20 mouse cellular contexts compared by ENCODE assay signal in the genomic region with DNA sequence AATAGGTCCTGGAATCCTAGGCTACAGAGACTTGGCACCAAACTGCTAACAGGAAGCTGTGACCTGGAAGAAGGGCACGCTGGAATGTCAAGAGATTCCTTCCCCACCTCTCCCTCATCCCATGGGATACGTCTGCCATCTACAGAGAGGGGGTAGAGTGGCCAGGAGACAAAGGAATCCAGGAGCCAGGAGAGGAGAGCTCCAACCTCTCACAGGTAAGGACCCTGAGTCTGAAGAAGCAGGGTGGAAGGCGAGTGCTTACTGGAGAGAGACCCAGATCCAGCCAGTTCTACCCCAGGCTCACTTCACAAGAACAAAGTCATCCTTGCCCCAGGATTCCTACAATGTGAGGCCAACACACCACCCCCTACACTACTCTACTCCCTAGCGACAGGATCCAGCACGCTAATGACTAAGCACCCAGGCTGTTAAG. TPM values are rescaled to one million over a fixed set of nuclear protein-coding genes. Genes with fewer than 3 reads are reported as not detected.
DNase-seq lines count a peak whose midpoint lies in the region; ATAC-seq and TF ChIP-seq lines count a peak whose summit lies in the region.
"Had no signal": no experiment of that assay in that cellular context is flagged by ENCODE, and none has a peak within 500 bp of the region (broad histone marks: within the 10 kb centered on the region; RNA-seq: fewer than 3 reads in every experiment).

No protein-coding gene starts in this region.

- no peaks in the 10 kb centered on the region for H3K36me3 ChIP-seq in heart, embryonic 10.5 days
- H3K36me3 ChIP-seq in kidney, embryonic 15.5 days = no peaks in the 10 kb centered on the region
- no peaks in the 10 kb centered on the region for H3K36me3 ChIP-seq in neural tube, embryonic 14.5 days (ENCODE audit: control insufficient read depth, insufficient read depth, low read length)
- H3K36me3 ChIP-seq in neural tube, embryonic 15.5 days = no peaks in the 10 kb centered on the region
- H3K36me3 ChIP-seq in stomach, postnatal 0 days (ENCODE audit: control insufficient read depth, insufficient read depth, low read length) = no peaks in the 10 kb centered on the region
- H3K36me3 ChIP-seq in midbrain, postnatal 0 days (ENCODE audit: insufficient read depth, low read length) = no peaks in the 10 kb centered on the region
- H3K36me3 ChIP-seq: forebrain, embryonic 10.5 days; limb, embryonic 12.5 days; liver, embryonic 13.5 days; midbrain, embryonic 10.5 days; neural tube, embryonic 13.5 days had no signal

- TF ChIP-seq CTCF in stomach, postnatal 0 days (IDR thresholded peaks at IDR 0.05; ENCODE audit: low read depth) = no peak
- TF ChIP-seq CTCF in midbrain, postnatal 0 days (IDR thresholded peaks at IDR 0.05) = no peak

- no peak for DNase-seq in heart, embryonic 10.5 days (ENCODE audit: low spot score)
- no peak for DNase-seq in heart, postnatal 10 days
- no peak for DNase-seq in kidney, adult 11 months
- DNase-seq in stomach, postnatal 0 days (ENCODE audit: low spot score) = no peak
- DNase-seq in midbrain, postnatal 0 days (ENCODE audit: low spot score) = no peak
- DNase-seq: adrenal gland, postnatal 14 days; cerebellum, postnatal 14 days; forebrain, postnatal 0 days; liver, embryonic 13.5 days had no signal

- H3K9ac ChIP-seq in kidney, embryonic 15.5 days = no peak overlapping the region
- H3K9ac ChIP-seq in neural tube, embryonic 14.5 days (replicated peaks; ENCODE audit: low read depth, low read length) = no peak overlapping the region
- no peak overlapping the region for H3K9ac ChIP-seq in neural tube, embryonic 15.5 days (replicated peaks)
- no peak overlapping the region for H3K9ac ChIP-seq in stomach, postnatal 0 days (ENCODE audit: low read length)
- H3K9ac ChIP-seq in midbrain, postnatal 0 days (replicated peaks; ENCODE audit: low read length, poor library complexity, severe bottlenecking) = no peak overlapping the region
- H3K9ac ChIP-seq: forebrain, postnatal 0 days; limb, embryonic 12.5 days; liver, embryonic 13.5 days; neural tube, embryonic 13.5 days had no signal

- H3K4me3 ChIP-seq in heart, embryonic 10.5 days = no peak overlapping the region
- H3K4me3 ChIP-seq in kidney, embryonic 15.5 days (replicated peaks) = no peak overlapping the region
- H3K4me3 ChIP-seq in neural tube, embryonic 14.5 days (ENCODE audit: low read depth, low read length) = no peak overlapping the region
- no peak overlapping the region for H3K4me3 ChIP-seq in neural tube, embryonic 15.5 days (replicated peaks)
- no peak overlapping the region for H3K4me3 ChIP-seq in stomach, postnatal 0 days (ENCODE audit: low read depth, low read length)
- H3K4me3 ChIP-seq in midbrain, postnatal 0 days (ENCODE audit: low read depth, low read length) = no peak overlapping the region
- H3K4me3 ChIP-seq: forebrain, embryonic 10.5 days; limb, embryonic 12.5 days; liver, embryonic 13.5 days; midbrain, embryonic 10.5 days; neural tube, embryonic 13.5 days had no signal

- H3K4me2 ChIP-seq in kidney, embryonic 15.5 days = no peak overlapping the region
- H3K4me2 ChIP-seq in neural tube, embryonic 14.5 days (ENCODE audit: low read depth, low read length) = no peak overlapping the region
- H3K4me2 ChIP-seq in neural tube, embryonic 15.5 days = no peak overlapping the region
- H3K4me2 ChIP-seq in stomach, postnatal 0 days (replicated peaks; ENCODE audit: low read depth) = no peak overlapping the region
- H3K4me2 ChIP-seq in midbrain, postnatal 0 days (ENCODE audit: low read depth, low read length, poor library complexity, severe bottlenecking) = no peak overlapping the region
- H3K4me2 ChIP-seq: limb, embryonic 12.5 days; liver, embryonic 13.5 days; neural tube, embryonic 13.5 days had no signal

- H3K27me3 ChIP-seq in heart, embryonic 10.5 days (ENCODE audit: insufficient read depth, poor library complexity, severe bottlenecking) = no peaks in the 10 kb centered on the region
- H3K27me3 ChIP-seq in kidney, embryonic 15.5 days = no peaks in the 10 kb centered on the region
- no peaks in the 10 kb centered on the region for H3K27me3 ChIP-seq in neural tube, embryonic 14.5 days (ENCODE audit: control insufficient read depth, insufficient read depth, low read length)
- H3K27me3 ChIP-seq in neural tube, embryonic 15.5 days (replicated peaks) = no peaks in the 10 kb centered on the region
- H3K27me3 ChIP-seq in stomach, postnatal 0 days (ENCODE audit: control insufficient read depth, insufficient read depth, low read length) = no peaks in the 10 kb centered on the region
- H3K27me3 ChIP-seq in midbrain, postnatal 0 days (ENCODE audit: insufficient read depth, low read length) = no peaks in the 10 kb centered on the region
- H3K27me3 ChIP-seq: limb, embryonic 12.5 days; liver, embryonic 13.5 days; neural tube, embryonic 13.5 days; Patski had no signal

- no peak; the same call in 1 of the 2 replicates for ATAC-seq in kidney, embryonic 15.5 days (replicated peaks; ENCODE audit: low FRiP score)
- no peak for ATAC-seq in neural tube, embryonic 14.5 days (ENCODE audit: low read depth)
- ATAC-seq in neural tube, embryonic 15.5 days (ENCODE audit: low FRiP score) = no peak
- ATAC-seq in stomach, postnatal 0 days (ENCODE audit: low FRiP score, low TSS enrichment) = 0 out of 2 replicates have a peak, but pooled peaks have one; percentile 28
- ATAC-seq in midbrain, postnatal 0 days (ENCODE audit: low FRiP score) = no peak
- ATAC-seq: forebrain, postnatal 0 days; intestine, postnatal 0 days; Patski had no signal

- no peak for TF ChIP-seq EP300 in stomach, postnatal 0 days (optimal IDR thresholded peaks at IDR 0.05)

- peak overlapping the region; percentile 64; the same call in 1 of the 2 replicates for H3K27ac ChIP-seq in heart, embryonic 10.5 days
- 0 out of 2 replicates have a peak overlapping the region, but pooled peaks have one; percentile 23 for H3K27ac ChIP-seq in kidney, embryonic 15.5 days
- H3K27ac ChIP-seq in neural tube, embryonic 14.5 days (ENCODE audit: low read depth, low read length) = peak overlapping the region; percentile 16; the same call in 1 of the 2 replicates
- no peak overlapping the region for H3K27ac ChIP-seq in neural tube, embryonic 15.5 days (replicated peaks)
- no peak overlapping the region; the same call in 1 of the 2 replicates for H3K27ac ChIP-seq in stomach, postnatal 0 days (replicated peaks)
- H3K27ac ChIP-seq in midbrain, postnatal 0 days (ENCODE audit: low read depth, low read length) = no peak overlapping the region
- H3K27ac ChIP-seq: forebrain, embryonic 10.5 days; kidney, postnatal 0 days; limb, embryonic 12.5 days; macrophage; midbrain, embryonic 10.5 days; neural tube, embryonic 13.5 days had no signal

- intact Hi-C loops in heart, postnatal 10 days (cut with DNase I) = no loop called here

- peaks cover 28% of the 10 kb centered on the region for H3K4me1 ChIP-seq in heart, embryonic 10.5 days
- H3K4me1 ChIP-seq in kidney, embryonic 15.5 days = peaks cover 37% of the 10 kb centered on the region
- H3K4me1 ChIP-seq in neural tube, embryonic 14.5 days (ENCODE audit: control insufficient read depth, insufficient read depth, low read length) = no peaks in the 10 kb centered on the region
- H3K4me1 ChIP-seq in neural tube, embryonic 15.5 days = peaks cover 14% of the 10 kb centered on the region; the same call in 1 of the 2 replicates
- no peaks in the 10 kb centered on the region for H3K4me1 ChIP-seq in stomach, postnatal 0 days (replicated peaks; ENCODE audit: control insufficient read depth, insufficient read depth)
- H3K4me1 ChIP-seq in midbrain, postnatal 0 days (ENCODE audit: insufficient read depth, low read length) = no peaks in the 10 kb centered on the region
- H3K4me1 ChIP-seq: midbrain, embryonic 10.5 days; neural tube, embryonic 13.5 days had no signal

- H3K9me3 ChIP-seq in heart, embryonic 10.5 days = no peaks in the 10 kb centered on the region
- H3K9me3 ChIP-seq in kidney, embryonic 15.5 days (replicated peaks) = no peaks in the 10 kb centered on the region
- no peaks in the 10 kb centered on the region for H3K9me3 ChIP-seq in neural tube, embryonic 14.5 days (ENCODE audit: control insufficient read depth, low read length)
- H3K9me3 ChIP-seq in neural tube, embryonic 15.5 days (replicated peaks) = no peaks in the 10 kb centered on the region
- H3K9me3 ChIP-seq in stomach, postnatal 0 days (ENCODE audit: control insufficient read depth, low read length) = no peaks in the 10 kb centered on the region
- no peaks in the 10 kb centered on the region for H3K9me3 ChIP-seq in midbrain, postnatal 0 days (ENCODE audit: low read length)
- H3K9me3 ChIP-seq: forebrain, embryonic 10.5 days; limb, embryonic 12.5 days; liver, embryonic 13.5 days; midbrain, embryonic 10.5 days; neural tube, embryonic 13.5 days had no signal

- WGBS in heart, embryonic 10.5 days = 66% methylated on average over 5 of the region's 5 CpGs
- WGBS in kidney, embryonic 15.5 days = 65% methylated on average over 5 of the region's 5 CpGs
- 86% methylated on average over 5 of the region's 5 CpGs for WGBS in neural tube, embryonic 14.5 days
- 81% methylated on average over 5 of the region's 5 CpGs for WGBS in neural tube, embryonic 15.5 days
- 56% methylated on average over 5 of the region's 5 CpGs for WGBS in stomach, postnatal 0 days
- 77% methylated on average over 5 of the region's 5 CpGs for WGBS in midbrain, postnatal 0 days

RNA-seq across cellular contexts. Expression of gene Tbc1d8, which starts 22.1 kb away (rescaled TPM):
- polyA plus RNA-seq in heart, embryonic 10.5 days (2016; fragmentation: Nextera tagmentation; extraction: Ambion mirVana) = 7.5 and 11.6 TPM in 2 replicates
- total RNA-seq in heart, postnatal 10 days (2021) = 1 to 10 TPM; 6.6 to 7.4 TPM
- polyA plus RNA-seq in kidney, embryonic 15.5 days (2015; fragmentation: Nextera tagmentation; extraction: Ambion mirVana) = 9.9 and 10.4 TPM in 2 replicates
- polyA plus RNA-seq in neural tube, embryonic 14.5 days (2014; fragmentation: Nextera tagmentation; extraction: Ambion mirVana) = 10.3 and 12.6 TPM in 2 replicates
- polyA plus RNA-seq in neural tube, embryonic 15.5 days (2015; fragmentation: Nextera tagmentation; extraction: Ambion mirVana) = 12.2 and 12.7 TPM in 2 replicates
- polyA plus RNA-seq in stomach, postnatal 0 days (2015; fragmentation: Nextera tagmentation; extraction: Ambion mirVana) = 5.3 and 7.3 TPM in 2 replicates
- total RNA-seq in midbrain, postnatal 0 days (2014; rRNA removed) = 18.3 and 20.2 TPM in 2 replicates
- polyA plus RNA-seq in midbrain, postnatal 0 days (2015; fragmentation: Nextera tagmentation; extraction: Ambion mirVana) = 8.5 TPM in 2 replicates

Comparison
In these comparisons a context has a peak if more than half of its experiments do, and no peak if none do; other contexts are left out.
1. H3K27ac ChIP-seq: peak in heart, embryonic 10.5 days (single experiment), kidney, embryonic 15.5 days (single experiment) and neural tube, embryonic 14.5 days (single experiment); none in neural tube, embryonic 15.5 days (single experiment), stomach, postnatal 0 days (single experiment) and midbrain, postnatal 0 days (single experiment).